Mouse (Mus musculus): ENCODE data around the gene Gm21973. TPM values are rescaled to one million over a fixed set of nuclear protein-coding genes. Genes with fewer than 3 reads are reported as not detected.

The Gm21973 gene
- polyA plus RNA-seq, 1 experiment: not detected

- Histone ChIP-seq H3K27me3 (ENCODE audit: control insufficient read depth, insufficient read depth, low read length) (no peaks in the 10 kb centered on the region), H3K4me3 (ENCODE audit: extremely low read depth, insufficient read depth, insufficient read length) (no peak overlapping the region), H3K27ac (ENCODE audit: insufficient read depth, low read length) (no peak overlapping the region), H3K36me3 (ENCODE audit: control insufficient read depth, insufficient read depth, low read length) (no peaks in the 10 kb centered on the region), H3K4me1 (ENCODE audit: control insufficient read depth, insufficient read depth, insufficient read length) (no peaks in the 10 kb centered on the region)
- no peak for DNase-seq (ENCODE audit: low read depth in 1 of 2, low spot score in 2 of 2)
- TF ChIP-seq POLR2A (IDR thresholded peaks at IDR 0.05; ENCODE audit: low read depth, low read length) (no peak), CTCF (IDR thresholded peaks at IDR 0.05; ENCODE audit: extremely low read depth, insufficient read depth, insufficient read length, insufficient replicate concordance) (no peak)
- 80% methylated on average over 2 of the region's 2 CpGs for WGBS
These were observed 62.1 kb downstream of the Gm21973 start for GRCm38 (mm10) chr15:10387263-10387662.

- 80% methylated on average over 2 of the region's 2 CpGs for WGBS
- Histone ChIP-seq H3K27ac (ENCODE audit: insufficient read depth, low read length) (no peak overlapping the region), H3K4me1 (ENCODE audit: control insufficient read depth, insufficient read depth, insufficient read length) (no peaks in the 10 kb centered on the region), H3K36me3 (ENCODE audit: control insufficient read depth, insufficient read depth, low read length) (no peaks in the 10 kb centered on the region), H3K4me3 (ENCODE audit: extremely low read depth, insufficient read depth, insufficient read length) (no peak overlapping the region), H3K27me3 (ENCODE audit: control insufficient read depth, insufficient read depth, low read length) (no peaks in the 10 kb centered on the region)
- no peak for TF ChIP-seq CTCF (IDR thresholded peaks at IDR 0.05; ENCODE audit: extremely low read depth, insufficient read depth, insufficient read length, insufficient replicate concordance)
- no peak for DNase-seq (ENCODE audit: low read depth in 1 of 2, low spot score in 2 of 2)
These were observed 74.6 kb downstream of the Gm21973 start for GRCm38 (mm10) chr15:10399795-10400194.

DNA sequence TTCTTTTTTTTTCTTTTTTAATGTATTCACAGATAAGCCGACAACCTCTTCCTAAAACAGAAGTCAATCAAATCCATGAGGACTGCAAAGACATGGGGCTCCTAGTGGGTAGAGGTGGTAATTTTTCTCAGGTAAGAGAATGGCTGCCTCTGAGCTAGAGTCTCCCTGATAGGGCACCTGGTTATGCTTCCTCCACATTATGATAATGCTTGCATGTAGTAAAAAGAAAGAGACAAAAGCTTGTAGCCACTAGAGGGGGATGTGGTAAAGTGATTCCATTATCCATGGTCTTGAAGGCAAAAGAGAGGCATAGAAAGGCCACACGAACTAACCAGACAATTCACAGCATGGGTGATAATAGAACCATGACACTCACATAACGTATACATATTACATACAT is 75.2 kb downstream of the Gm21973 start:
- H3K4me3 ChIP-seq (ENCODE audit: extremely low read depth, insufficient read depth, insufficient read length): no peak overlapping the region
- DNase-seq (ENCODE audit: low read depth in 1 of 2, low spot score in 2 of 2): no peak
- no peaks in the 10 kb centered on the region for H3K4me1 ChIP-seq (ENCODE audit: control insufficient read depth, insufficient read depth, insufficient read length)
- no peak overlapping the region for H3K27ac ChIP-seq (ENCODE audit: insufficient read depth, low read length)
- TF ChIP-seq CTCF (IDR thresholded peaks at IDR 0.05; ENCODE audit: extremely low read depth, insufficient read depth, insufficient read length, insufficient replicate concordance) (no peak), POLR2A (IDR thresholded peaks at IDR 0.05; ENCODE audit: low read depth, low read length) (no peak)
- H3K27me3 ChIP-seq (ENCODE audit: control insufficient read depth, insufficient read depth, low read length): no peaks in the 10 kb centered on the region
- 70% methylated on average over 3 of the region's 3 CpGs for WGBS
- H3K36me3 ChIP-seq (ENCODE audit: control insufficient read depth, insufficient read depth, low read length): no peaks in the 10 kb centered on the region

DNA sequence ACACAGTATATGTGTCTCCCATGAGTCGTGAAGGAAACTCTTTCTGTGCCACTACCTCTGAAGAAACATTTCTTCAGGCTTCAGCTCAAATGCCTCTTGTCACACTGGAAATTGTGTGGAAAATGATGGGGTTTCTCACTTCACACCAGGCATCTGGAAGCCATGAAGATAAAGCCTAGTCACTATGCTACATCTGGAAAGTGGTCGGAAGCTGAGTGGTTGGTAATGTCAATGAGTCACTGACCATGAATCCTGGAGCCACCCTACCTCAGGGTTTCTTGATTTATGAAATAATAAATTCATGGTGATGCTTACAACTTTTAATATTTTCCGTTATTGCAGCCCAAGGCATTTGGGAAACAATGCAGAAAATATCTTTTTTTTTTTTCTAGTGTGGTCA is 84.7 kb downstream of the Gm21973 start:
- no peak overlapping the region for H3K4me3 ChIP-seq (ENCODE audit: extremely low read depth, insufficient read depth, insufficient read length)
- H3K36me3 ChIP-seq (ENCODE audit: control insufficient read depth, insufficient read depth, low read length): no peaks in the 10 kb centered on the region
- no peak overlapping the region for H3K27ac ChIP-seq (ENCODE audit: insufficient read depth, low read length)
- TF ChIP-seq POLR2A (IDR thresholded peaks at IDR 0.05; ENCODE audit: low read depth, low read length): no peak
- TF ChIP-seq CTCF (IDR thresholded peaks at IDR 0.05; ENCODE audit: extremely low read depth, insufficient read depth, insufficient read length, insufficient replicate concordance): no peak
- 91% methylated on average over 3 of the region's 3 CpGs for WGBS
- H3K4me1 ChIP-seq (ENCODE audit: control insufficient read depth, insufficient read depth, insufficient read length): peaks cover 2% of the 10 kb centered on the region; the same call in 1 of the 2 replicates
- no peaks in the 10 kb centered on the region for H3K27me3 ChIP-seq (ENCODE audit: control insufficient read depth, insufficient read depth, low read length)
- DNase-seq (ENCODE audit: low read depth in 1 of 2, low spot score in 2 of 2): no peak

GRCm38 (mm10) chr15:10410881-10411280 is 85.7 kb downstream of the Gm21973 start:
- no peaks in the 10 kb centered on the region for H3K36me3 ChIP-seq (ENCODE audit: control insufficient read depth, insufficient read depth, low read length)
- H3K4me1 ChIP-seq (ENCODE audit: control insufficient read depth, insufficient read depth, insufficient read length): peaks cover 2% of the 10 kb centered on the region; the same call in 1 of the 2 replicates
- whole genome bisulfite sequencing: 90% methylated on average over 2 of the region's 2 CpGs
- no peaks in the 10 kb centered on the region for H3K27me3 ChIP-seq (ENCODE audit: control insufficient read depth, insufficient read depth, low read length)
- DNase-seq (ENCODE audit: low read depth in 1 of 2, low spot score in 2 of 2): no peak
- no peak for TF ChIP-seq POLR2A (IDR thresholded peaks at IDR 0.05; ENCODE audit: low read depth, low read length)
- no peak for TF ChIP-seq CTCF (IDR thresholded peaks at IDR 0.05; ENCODE audit: extremely low read depth, insufficient read depth, insufficient read length, insufficient replicate concordance)
- no peak overlapping the region for H3K27ac ChIP-seq (ENCODE audit: insufficient read depth, low read length)
- no peak overlapping the region for H3K4me3 ChIP-seq (ENCODE audit: extremely low read depth, insufficient read depth, insufficient read length)

- H3K4me3 ChIP-seq (ENCODE audit: extremely low read depth, insufficient read depth, insufficient read length): no peak overlapping the region
- H3K27ac ChIP-seq (ENCODE audit: insufficient read depth, low read length): no peak overlapping the region
- DNase-seq (ENCODE audit: low read depth in 1 of 2, low spot score in 2 of 2): no peak
- H3K4me1 ChIP-seq (ENCODE audit: control insufficient read depth, insufficient read depth, insufficient read length): peaks cover 2% of the 10 kb centered on the region; the same call in 1 of the 2 replicates
- 90% methylated on average over 6 of the region's 6 CpGs for WGBS
- H3K27me3 ChIP-seq (ENCODE audit: control insufficient read depth, insufficient read depth, low read length): no peaks in the 10 kb centered on the region
- H3K36me3 ChIP-seq (ENCODE audit: control insufficient read depth, insufficient read depth, low read length): no peaks in the 10 kb centered on the region
- no peak for TF ChIP-seq POLR2A (IDR thresholded peaks at IDR 0.05; ENCODE audit: low read depth, low read length)
- TF ChIP-seq CTCF (IDR thresholded peaks at IDR 0.05; ENCODE audit: extremely low read depth, insufficient read depth, insufficient read length, insufficient replicate concordance): no peak
These were observed 88.5 kb downstream of the Gm21973 start for GRCm38 (mm10) chr15:10413656-10414055.

DNA sequence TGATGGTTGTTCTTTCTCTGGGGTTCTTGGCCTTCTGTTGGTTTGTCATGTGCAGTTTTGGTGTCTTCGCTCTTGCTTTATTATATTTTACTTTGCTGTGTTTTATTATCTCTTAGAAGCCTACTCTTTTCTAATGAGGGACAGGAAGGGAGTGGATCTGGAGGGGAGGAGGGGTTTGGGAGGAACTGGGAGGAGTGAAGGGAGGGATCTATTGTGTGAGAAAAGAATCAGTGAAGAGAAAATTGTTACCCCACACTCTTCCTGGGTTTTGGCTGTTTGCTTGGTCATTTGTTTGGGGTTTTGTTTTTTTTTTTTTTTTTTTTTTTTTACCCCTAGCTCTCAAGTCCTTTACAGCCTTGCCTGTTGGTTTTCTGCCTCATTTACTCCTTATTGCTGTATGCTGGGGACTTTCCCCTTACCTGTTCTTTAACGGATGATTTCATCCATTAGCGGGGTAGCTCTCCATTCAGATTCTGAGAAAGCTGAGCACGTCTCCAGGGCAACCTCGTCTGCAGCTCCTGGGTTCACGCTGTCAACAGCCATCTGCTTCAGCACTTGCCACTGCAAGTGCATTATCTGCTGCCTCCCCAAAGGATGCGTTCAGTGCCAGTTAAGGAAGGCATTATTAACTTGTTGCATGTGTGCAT is 96.1 kb downstream of the Gm21973 start:
- TF ChIP-seq CTCF (IDR thresholded peaks at IDR 0.05; ENCODE audit: extremely low read depth, insufficient read depth, insufficient read length, insufficient replicate concordance): no peak
- no peak for TF ChIP-seq POLR2A (IDR thresholded peaks at IDR 0.05; ENCODE audit: low read depth, low read length)
- Histone ChIP-seq H3K27me3 (ENCODE audit: control insufficient read depth, insufficient read depth, low read length) (no peaks in the 10 kb centered on the region), H3K27ac (ENCODE audit: insufficient read depth, low read length) (no peak overlapping the region), H3K4me3 (ENCODE audit: extremely low read depth, insufficient read depth, insufficient read length) (no peak overlapping the region), H3K4me1 (ENCODE audit: control insufficient read depth, insufficient read depth, insufficient read length) (no peaks in the 10 kb centered on the region), H3K36me3 (ENCODE audit: control insufficient read depth, insufficient read depth, low read length) (no peaks in the 10 kb centered on the region)
- DNase-seq (ENCODE audit: low read depth in 1 of 2, low spot score in 2 of 2): no peak
- WGBS: 79% methylated on average over 7 of the region's 7 CpGs

Measured in spleen, adult 2 months (tissue).